Mouse (Mus musculus) ES-Bruce4 (cell line): ENCODE measurements around the gene Hemk1.

Experiments used
- EP300 ChIP-seq: IDR thresholded peaks from 2 replicates; pipeline ENCODE4 v1.6.1; 2011; ENCODE audit warnings: low read depth, low read length; ENCODE audit not compliant: insufficient read depth
- POLR2A ChIP-seq: IDR thresholded peaks from one replicate; pipeline ENCODE4 v1.8.1; 2011; ENCODE audit warnings: low read length; ENCODE audit not compliant: insufficient read depth

DNA sequence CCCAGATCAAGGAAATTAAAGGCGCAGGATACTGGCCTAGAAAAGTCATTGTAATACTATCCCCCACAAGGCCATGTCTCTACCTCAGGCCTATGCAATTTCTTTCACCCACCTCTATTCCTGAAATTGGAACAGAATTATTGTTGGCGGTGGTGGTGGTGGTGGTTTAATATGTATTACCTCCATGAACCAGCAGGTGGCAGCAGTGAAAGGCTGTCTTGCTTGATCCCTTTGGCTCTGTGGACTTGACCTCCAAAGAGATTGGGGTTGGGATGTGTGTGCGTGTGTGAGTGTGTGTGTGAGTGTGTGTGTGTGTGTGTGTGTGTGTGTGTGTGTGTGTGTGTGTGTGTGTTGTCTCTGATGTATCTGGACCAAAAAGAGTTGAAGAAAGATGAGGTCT is 28.5 kb upstream of the Hemk1 start:
- TF ChIP-seq POLR2A: no peak
- no peak for TF ChIP-seq EP300
